Mouse (Mus musculus) effector memory CD4-positive, alpha-beta T cell, adult 5 months (primary cell): ENCODE results near the gene Gm12845. TPM values are rescaled to one million over a fixed set of nuclear protein-coding genes. Genes with fewer than 3 reads are reported as not detected.

Experiments
- polyA plus RNA-seq: library from polyadenylated mRNA; unstranded; fragments of 100-300 nt; shearing (Covaris generic); gene quantifications from one replicate; pipeline ENCODE4 v1.2.1, GENCODE M21; 2017

The Gm12845 gene
- polyA plus RNA-seq = not detected

DNA sequence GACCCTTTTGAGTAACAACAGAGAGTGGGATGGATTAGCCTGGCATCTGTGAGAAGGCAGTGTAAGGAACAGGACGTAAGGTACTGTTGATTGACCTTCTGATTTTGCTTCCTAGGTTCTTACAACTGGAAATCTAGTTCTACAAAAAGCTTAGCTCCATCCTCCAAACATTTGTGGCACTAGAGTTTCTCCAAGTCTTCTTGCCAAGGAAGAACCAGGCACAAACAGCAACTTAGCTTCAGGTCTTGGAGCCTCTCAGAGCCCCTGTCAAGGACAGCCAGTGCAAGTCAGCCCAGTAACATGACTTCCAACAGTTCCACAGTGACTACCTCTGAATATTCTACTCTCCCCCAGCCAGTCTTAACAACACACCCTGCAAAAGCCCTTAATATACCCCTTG lies at the start of gene Gm12845:
Gene Gm12845, plus strand, starts transcription at position 301 of the 400 bp plus-strand sequence.

DNA sequence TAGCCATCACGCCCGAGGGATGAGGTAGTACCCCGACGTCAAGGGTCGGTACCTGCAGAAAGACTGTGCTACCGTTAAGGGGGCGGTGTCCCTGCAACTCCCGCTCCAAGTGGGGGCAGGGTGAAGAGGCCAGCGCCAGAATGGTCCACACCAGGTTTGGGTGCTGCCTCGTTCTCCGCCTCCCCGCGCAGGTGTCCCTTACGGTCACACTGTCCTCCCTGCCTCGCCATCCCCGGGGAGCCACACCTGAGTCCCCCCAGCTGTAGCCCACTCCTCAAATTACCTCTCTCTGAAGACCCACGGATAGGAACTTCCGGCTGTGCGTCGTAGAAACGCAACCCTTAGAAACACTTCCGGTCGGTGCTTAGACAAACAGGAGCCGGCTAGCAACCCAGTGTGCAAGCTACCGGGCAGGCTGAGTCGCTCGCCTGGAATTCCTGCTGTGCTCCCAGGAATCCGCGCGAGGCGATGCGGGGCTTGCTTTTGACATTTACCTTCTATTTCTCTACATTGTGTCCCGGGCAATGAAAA lies 42.2 kb upstream of the Gm12845 start, which contains the start of gene Dmap1:
Gene Dmap1, minus strand, starts transcription at position 343 of the 531 bp plus-strand sequence.

DNA sequence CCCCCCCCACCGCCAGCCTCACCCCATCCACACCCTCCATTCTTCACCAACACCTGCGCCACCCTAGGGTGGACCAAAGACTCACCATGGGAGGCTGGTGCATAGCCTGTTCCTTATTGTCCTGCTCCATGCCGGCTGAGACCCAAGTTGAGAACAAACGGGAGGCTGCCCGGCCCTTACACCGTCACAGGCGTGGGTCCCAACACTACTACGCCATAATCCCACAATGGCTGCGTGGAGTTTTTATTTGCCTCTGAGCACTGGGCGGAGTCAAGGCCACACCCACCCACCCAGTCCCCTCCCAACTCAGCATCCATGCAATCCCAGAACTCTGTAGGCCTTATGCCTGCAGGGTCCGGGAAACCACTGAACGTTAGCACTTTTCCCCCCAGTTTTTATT lies 41.2 kb downstream of the Gm12845 start, which contains the start of gene Klf17:
Gene Klf17, minus strand, starts transcription at position 233 of the 400 bp plus-strand sequence.

Other genes with a start within 250 kb of the Gm12845 start
- 97.3 TPM for gene Rnf220, start 227.4 kb upstream of the Gm12845 start, polyA plus RNA-seq
- 30.7 TPM for gene Eri3, start 174.0 kb upstream of the Gm12845 start, polyA plus RNA-seq
- 28.6 TPM for gene Dmap1, start 42.1 kb upstream of the Gm12845 start, polyA plus RNA-seq
- gene Klf17, start 41.2 kb downstream of the Gm12845 start, polyA plus RNA-seq = not detected
- 0.57 TPM for gene Slc6a9, start 110.1 kb downstream of the Gm12845 start, polyA plus RNA-seq
- gene Ccdc24, start 148.1 kb downstream of the Gm12845 start, polyA plus RNA-seq = not detected
- gene B4galt2, start 159.1 kb downstream of the Gm12845 start, polyA plus RNA-seq = not detected
- gene Atp6v0b, start 162.9 kb downstream of the Gm12845 start, polyA plus RNA-seq = 157 TPM
- gene Dph2, start 167.6 kb downstream of the Gm12845 start, polyA plus RNA-seq = 11.6 TPM
- gene Ipo13, start 190.6 kb downstream of the Gm12845 start, polyA plus RNA-seq = 24.9 TPM
- not detected for gene Artn, start 205.4 kb downstream of the Gm12845 start, polyA plus RNA-seq